Comparison of ENCODE assay signal across 8 mouse cellular contexts in genomic region chr4:137698076-137698985, GRCm38 (mm10). TPM values are rescaled to one million over a fixed set of nuclear protein-coding genes. Genes with fewer than 3 reads are reported as not detected.
DNase-seq lines count a peak whose midpoint lies in the region; ATAC-seq and TF ChIP-seq lines count a peak whose summit lies in the region.

No protein-coding gene starts in this region.

- no peaks in the 10 kb centered on the region for H3K36me3 ChIP-seq in heart, embryonic 12.5 days
- H3K36me3 ChIP-seq in intestine, postnatal 0 days (ENCODE audit: control insufficient read depth, insufficient read depth) = no peaks in the 10 kb centered on the region
- H3K36me3 ChIP-seq in liver, postnatal 0 days (replicated peaks; ENCODE audit: insufficient read depth, low read length) = no peaks in the 10 kb centered on the region

- 0 out of 2 replicates have a peak, but pooled peaks have one; percentile 20 for ATAC-seq in heart, embryonic 12.5 days (ENCODE audit: insufficient number of reproducible peaks, low FRiP score)
- peak; percentile 74 for ATAC-seq in intestine, postnatal 0 days
- peak; percentile 94 for ATAC-seq in liver, postnatal 0 days

- no peak overlapping the region for H3K4me2 ChIP-seq in heart, embryonic 12.5 days
- H3K4me2 ChIP-seq in intestine, postnatal 0 days (replicated peaks; ENCODE audit: low read depth) = no peak overlapping the region
- H3K4me2 ChIP-seq in liver, postnatal 0 days (ENCODE audit: low read depth, low read length) = no peak overlapping the region

- no peak overlapping the region for H3K9ac ChIP-seq in heart, embryonic 12.5 days
- H3K9ac ChIP-seq in intestine, postnatal 0 days (ENCODE audit: low read depth, low read length) = no peak overlapping the region
- no peak overlapping the region for H3K9ac ChIP-seq in liver, postnatal 0 days (replicated peaks)

- peaks cover 31% of the 10 kb centered on the region for H3K27me3 ChIP-seq in heart, embryonic 12.5 days (replicated peaks)
- H3K27me3 ChIP-seq in intestine, postnatal 0 days (replicated peaks; ENCODE audit: control insufficient read depth, insufficient read depth, low read length) = no peaks in the 10 kb centered on the region
- H3K27me3 ChIP-seq in liver, postnatal 0 days (ENCODE audit: insufficient read depth, low read length) = no peaks in the 10 kb centered on the region

- no peaks in the 10 kb centered on the region for H3K9me3 ChIP-seq in heart, embryonic 12.5 days (replicated peaks)
- H3K9me3 ChIP-seq in intestine, postnatal 0 days (ENCODE audit: control insufficient read depth) = no peaks in the 10 kb centered on the region
- H3K9me3 ChIP-seq in liver, postnatal 0 days (ENCODE audit: low read length) = no peaks in the 10 kb centered on the region

- H3K4me1 ChIP-seq in heart, embryonic 12.5 days (replicated peaks) = peaks cover 44% of the 10 kb centered on the region
- peaks cover 9% of the 10 kb centered on the region; the same call in 1 of the 2 replicates for H3K4me1 ChIP-seq in intestine, postnatal 0 days (replicated peaks; ENCODE audit: control insufficient read depth, insufficient read depth, low read length)
- peaks cover 15% of the 10 kb centered on the region for H3K4me1 ChIP-seq in liver, postnatal 0 days (ENCODE audit: insufficient read depth)

- no peak for TF ChIP-seq EP300 in liver, postnatal 0 days (IDR thresholded peaks at IDR 0.05; ENCODE audit: low read depth)

- DNase-seq in heart, adult 11 months = no peak
- peak; percentile 86 for DNase-seq in brain, adult 2 months (ENCODE audit: low read depth, low spot score)
- peak; percentile 82 for DNase-seq in liver, postnatal 0 days
- no peak for DNase-seq in right cerebral cortex, postnatal 14 days
- DNase-seq in right cerebral cortex, adult 18-20 months = no peak
- DNase-seq in thymus, adult 18-20 months = no peak

- H3K4me3 ChIP-seq in heart, embryonic 12.5 days = no peak overlapping the region
- no peak overlapping the region for H3K4me3 ChIP-seq in intestine, postnatal 0 days (ENCODE audit: low read depth, low read length)
- no peak overlapping the region for H3K4me3 ChIP-seq in liver, postnatal 0 days (ENCODE audit: low read depth, low read length)

- TF ChIP-seq CTCF in intestine, postnatal 0 days (IDR thresholded peaks at IDR 0.05; ENCODE audit: low read depth) = no peak
- no peak for TF ChIP-seq CTCF in liver, postnatal 0 days (IDR thresholded peaks at IDR 0.05; ENCODE audit: low read depth)

- no peak overlapping the region for H3K27ac ChIP-seq in heart, embryonic 12.5 days (ENCODE audit: poor library complexity, severe bottlenecking)
- peak overlapping the region; percentile 21; the same call in 1 of the 2 replicates for H3K27ac ChIP-seq in intestine, postnatal 0 days (ENCODE audit: low read depth, low read length)
- peak overlapping the region; percentile 57 for H3K27ac ChIP-seq in liver, postnatal 0 days (ENCODE audit: low read depth)

- WGBS in heart, embryonic 12.5 days = 70% methylated on average over 7 of the region's 7 CpGs
- 33% methylated on average over 7 of the region's 7 CpGs for WGBS in intestine, postnatal 0 days
- 51% methylated on average over 7 of the region's 7 CpGs for WGBS in liver, postnatal 0 days (ENCODE audit: insufficient replicate concordance)

RNA-seq across cellular contexts. Expression of gene Rap1gap, which starts 33.8 kb away (rescaled TPM):
- 4.3 and 4.9 TPM in 2 replicates for polyA plus RNA-seq in heart, embryonic 12.5 days (2016; fragmentation: Nextera tagmentation; extraction: Ambion mirVana)
- 8.9 and 9.1 TPM in 2 replicates for polyA plus RNA-seq in intestine, postnatal 0 days (2015; fragmentation: Nextera tagmentation; extraction: Ambion mirVana)
- polyA plus RNA-seq in liver, postnatal 0 days (2015; fragmentation: Nextera tagmentation; extraction: Ambion mirVana) = 12.8 and 15.6 TPM in 2 replicates

Comparison
In these comparisons a context has a peak if more than half of its experiments do, and no peak if none do; other contexts are left out.
1. ATAC-seq: peak in every context shown above with its lines; median percentile 94 in liver, postnatal 0 days; 74 in intestine, postnatal 0 days; 20 in heart, embryonic 12.5 days.
2. DNase-seq: peak in brain, adult 2 months (single experiment) and liver, postnatal 0 days (single experiment); none in heart, adult 11 months (single experiment), right cerebral cortex, postnatal 14 days (single experiment), right cerebral cortex, adult 18-20 months (single experiment) and thymus, adult 18-20 months (0 of 2).